Mouse (Mus musculus) erythroblast, embryonic 14.5 days (primary cell): ENCODE results near the gene Med21. TPM values are rescaled to one million over a fixed set of nuclear protein-coding genes. Genes with fewer than 3 reads are reported as not detected.
A peak's percentile ranks its signal among the peaks of the same experiment; 100 is the strongest.

Experiments used
- H3K27me3 ChIP-seq: 2 replicates; pipeline ENCODE4 v1.6.1; 2012; ENCODE audit warnings: inconsistent platforms; ENCODE audit not compliant: control insufficient read depth
- H3K36me3 ChIP-seq: 2 replicates; pipeline ENCODE4 v1.6.1; 2012; ENCODE audit warnings: mild to moderate bottlenecking, inconsistent platforms; ENCODE audit not compliant: control insufficient read depth
- H3K4me1 ChIP-seq: 2 replicates; pipeline ENCODE4 v1.6.1; 2012; ENCODE audit warnings: inconsistent platforms; ENCODE audit not compliant: control insufficient read depth
- H3K4me3 ChIP-seq: replicated peaks from 2 replicates; pipeline ENCODE3; 2012; ENCODE audit warnings: moderate library complexity, mild to moderate bottlenecking, inconsistent platforms
- H3K9me3 ChIP-seq: 2 replicates; pipeline ENCODE4 v1.6.1; 2012; ENCODE audit warnings: low read length, inconsistent platforms, mixed read lengths; ENCODE audit not compliant: control insufficient read depth
- GATA1 ChIP-seq: IDR thresholded peaks from 2 replicates; pipeline ENCODE4 v1.6.1; 2012; ENCODE audit warnings: low read length, inconsistent platforms, mixed read lengths
- TAL1 ChIP-seq: IDR thresholded peaks from 3 replicates; pipeline ENCODE4 v1.6.1; 2012; ENCODE audit warnings: low read length, inconsistent platforms, mixed read lengths
- polyA plus RNA-seq: library from polyadenylated mRNA; stranded (reverse); fragments of >175 nt; gene quantifications from 2 replicates; pipeline ENCODE4 v1.2.3, GENCODE M21; 2012

Gene Med21
- polyA plus RNA-seq, 1 experiment = 0.41 TPM

GRCm38 (mm10) chr6:146616670-146617069, 25.7 kb upstream of the Med21 start:
- TF ChIP-seq GATA1 (no peak), TAL1 (no peak)
- Histone ChIP-seq H3K27me3 (no peaks in the 10 kb centered on the region), H3K4me1 (peaks cover 27% of the 10 kb centered on the region), H3K36me3 (peaks cover 95% of the 10 kb centered on the region), H3K4me3 (no peak overlapping the region), H3K9me3 (no peaks in the 10 kb centered on the region)

GRCm38 (mm10) chr6:146628123-146628522, 14.2 kb upstream of the Med21 start:
- Histone ChIP-seq H3K36me3 (peaks cover 63% of the 10 kb centered on the region), H3K27me3 (no peaks in the 10 kb centered on the region), H3K4me3 (no peak overlapping the region), H3K4me1 (peaks cover 52% of the 10 kb centered on the region), H3K9me3 (no peaks in the 10 kb centered on the region)
- TF ChIP-seq TAL1 (no peak), GATA1 (no peak)

- Histone ChIP-seq H3K4me1 (peaks cover 66% of the 10 kb centered on the region), H3K27me3 (no peaks in the 10 kb centered on the region), H3K36me3 (peaks cover 43% of the 10 kb centered on the region), H3K9me3 (no peaks in the 10 kb centered on the region), H3K4me3 (peak overlapping the region; percentile 52)
- TF ChIP-seq TAL1 (peak; percentile 82), GATA1 (peak; percentile 40; the same call in 1 of the 2 replicates)
Observed at GRCm38 (mm10) chr6:146629781-146630756, 12.3 kb upstream of the Med21 start.

GRCm38 (mm10) chr6:146630961-146631360, 11.4 kb upstream of the Med21 start:
- H3K4me3 ChIP-seq = peak overlapping the region; percentile 43
- H3K4me1 ChIP-seq = peaks cover 68% of the 10 kb centered on the region
- H3K27me3 ChIP-seq = no peaks in the 10 kb centered on the region
- H3K36me3 ChIP-seq = peaks cover 38% of the 10 kb centered on the region
- TF ChIP-seq GATA1 (no peak), TAL1 (no peak)
- H3K9me3 ChIP-seq = no peaks in the 10 kb centered on the region

GRCm38 (mm10) chr6:146631847-146632246, 10.5 kb upstream of the Med21 start:
- H3K27me3 ChIP-seq = no peaks in the 10 kb centered on the region
- TF ChIP-seq TAL1 = no peak
- TF ChIP-seq GATA1 = no peak
- H3K9me3 ChIP-seq = no peaks in the 10 kb centered on the region
- peak overlapping the region; percentile 41 for H3K4me3 ChIP-seq
- peaks cover 29% of the 10 kb centered on the region for H3K36me3 ChIP-seq
- H3K4me1 ChIP-seq = peaks cover 68% of the 10 kb centered on the region

GRCm38 (mm10) chr6:146632403-146632802, 9.9 kb upstream of the Med21 start:
- Histone ChIP-seq H3K4me3 (peak overlapping the region; percentile 41), H3K27me3 (no peaks in the 10 kb centered on the region), H3K36me3 (peaks cover 26% of the 10 kb centered on the region), H3K4me1 (peaks cover 65% of the 10 kb centered on the region), H3K9me3 (no peaks in the 10 kb centered on the region)
- no peak for TF ChIP-seq GATA1
- TF ChIP-seq TAL1 = no peak

GRCm38 (mm10) chr6:146633097-146633496, 9.2 kb upstream of the Med21 start:
- TF ChIP-seq TAL1 = no peak
- TF ChIP-seq GATA1 = no peak

GRCm38 (mm10) chr6:146633629-146634014, 8.7 kb upstream of the Med21 start:
- Histone ChIP-seq H3K4me1 (peaks cover 59% of the 10 kb centered on the region), H3K27me3 (no peaks in the 10 kb centered on the region)
- TF ChIP-seq TAL1 = no peak
- no peak for TF ChIP-seq GATA1

More at GRCm38 (mm10) chr6:146633097-146633496, 9.2 kb upstream of the Med21 start:
- Histone ChIP-seq H3K36me3 (peaks cover 21% of the 10 kb centered on the region), H3K9me3 (no peaks in the 10 kb centered on the region), H3K4me3 (peak overlapping the region; percentile 89), H3K4me1 (peaks cover 60% of the 10 kb centered on the region), H3K27me3 (no peaks in the 10 kb centered on the region)

GRCm38 (mm10) chr6:146634015-146634722, 8.2 kb upstream of the Med21 start:
- Histone ChIP-seq H3K4me1 (peaks cover 58% of the 10 kb centered on the region), H3K9me3 (no peaks in the 10 kb centered on the region), H3K36me3 (peaks cover 16% of the 10 kb centered on the region), H3K4me3 (peak overlapping the region; percentile 89), H3K27me3 (no peaks in the 10 kb centered on the region)
- no peak for TF ChIP-seq TAL1

More at GRCm38 (mm10) chr6:146633629-146634014, 8.7 kb upstream of the Med21 start:
- H3K9me3 ChIP-seq = no peaks in the 10 kb centered on the region
- peaks cover 19% of the 10 kb centered on the region for H3K36me3 ChIP-seq
- H3K4me3 ChIP-seq = peak overlapping the region; percentile 89
